Comparison of ENCODE assay signal across 10 mouse cellular contexts in the genomic region with DNA sequence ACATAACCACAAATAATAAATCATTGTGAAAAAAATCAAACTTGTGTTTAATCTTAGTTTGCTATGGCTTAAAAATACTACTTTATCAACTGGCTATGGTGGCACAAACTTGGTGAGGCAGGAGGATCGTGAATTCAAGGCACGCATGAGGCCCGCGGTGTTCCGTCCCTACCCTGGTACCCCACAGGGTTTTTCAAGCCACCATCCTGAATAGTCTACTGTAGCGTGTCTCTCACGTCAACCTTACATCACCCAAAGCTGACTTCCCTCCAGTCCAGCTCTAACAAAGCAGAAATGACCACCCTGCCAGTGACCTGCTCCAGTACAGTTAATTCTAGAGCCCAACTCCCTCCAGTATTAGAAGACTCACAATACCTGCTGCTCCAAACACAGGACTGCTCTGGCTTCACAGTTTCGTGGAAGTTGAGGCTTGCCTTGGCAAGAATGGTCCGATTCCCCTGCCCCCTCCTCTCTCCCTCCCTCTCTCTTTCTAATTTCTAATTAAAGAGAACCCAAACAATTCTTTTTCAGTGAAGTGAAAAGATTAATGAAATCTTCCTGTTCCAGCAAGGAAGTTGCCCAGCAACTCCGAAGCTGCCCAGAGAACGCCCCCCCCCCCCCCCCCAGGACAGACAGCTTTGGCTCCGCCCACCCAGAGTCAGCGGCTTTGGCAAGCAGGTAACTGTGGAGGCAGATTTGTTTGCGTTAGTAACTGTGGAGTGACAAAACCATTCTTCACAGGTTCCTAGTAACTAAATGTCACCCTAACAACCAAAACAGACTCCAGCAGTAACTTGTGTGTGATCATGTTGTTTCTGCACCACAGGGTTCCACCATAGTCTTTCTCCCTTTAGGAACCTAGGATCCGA. TPM values are rescaled to one million over a fixed set of nuclear protein-coding genes. Genes with fewer than 3 reads are reported as not detected.
DNase-seq lines count a peak whose midpoint lies in the region; ATAC-seq and TF ChIP-seq lines count a peak whose summit lies in the region.
"Had no signal": no experiment of that assay in that cellular context is flagged by ENCODE, and none has a peak within 500 bp of the region (broad histone marks: within the 10 kb centered on the region; RNA-seq: fewer than 3 reads in every experiment).

A gene (minus strand): TSS at position 606 of the 869 bp plus-strand sequence.

- ATAC-seq in kidney, postnatal 0 days (replicated peaks; ENCODE audit: low FRiP score, low read depth): no peak
- ATAC-seq in intestine, embryonic 16.5 days: no peak

- no peak for TF ChIP-seq CTCF in kidney, postnatal 0 days (IDR thresholded peaks at IDR 0.05; ENCODE audit: low read depth)

- no peak within 1 kb of the TSS for H3K9ac ChIP-seq in kidney, postnatal 0 days (ENCODE audit: low read depth, low read length)
- no peak within 1 kb of the TSS for H3K9ac ChIP-seq in intestine, embryonic 16.5 days (ENCODE audit: low read depth, low read length)

- H3K9me3 ChIP-seq in kidney, postnatal 0 days (replicated peaks; ENCODE audit: low read length): no peaks in the 10 kb centered on the region
- H3K9me3 ChIP-seq in hindbrain, embryonic 10.5 days: no peaks in the 10 kb centered on the region
- H3K9me3 ChIP-seq in intestine, embryonic 16.5 days (ENCODE audit: control insufficient read depth, low read length): no peaks in the 10 kb centered on the region

- H3K27me3 ChIP-seq in kidney, postnatal 0 days (ENCODE audit: insufficient read depth, low read length): no peaks in the 10 kb centered on the region
- no peaks in the 10 kb centered on the region for H3K27me3 ChIP-seq in hindbrain, embryonic 10.5 days (ENCODE audit: insufficient read depth, poor library complexity, severe bottlenecking)
- no peaks in the 10 kb centered on the region for H3K27me3 ChIP-seq in intestine, embryonic 16.5 days (replicated peaks; ENCODE audit: control insufficient read depth, insufficient read depth, low read length)

- H3K4me2 ChIP-seq in kidney, postnatal 0 days (ENCODE audit: low read length): peak within 1 kb of the TSS; percentile 27
- H3K4me2 ChIP-seq in intestine, embryonic 16.5 days (ENCODE audit: low read depth, low read length): no peak within 1 kb of the TSS

- no peak within 1 kb of the TSS for H3K4me3 ChIP-seq in kidney, postnatal 0 days (replicated peaks; ENCODE audit: low read depth, low read length)
- H3K4me3 ChIP-seq in hindbrain, embryonic 10.5 days: peak within 1 kb of the TSS; percentile 18; the same call in 1 of the 2 replicates
- H3K4me3 ChIP-seq in intestine, embryonic 16.5 days (ENCODE audit: low read length): no peak within 1 kb of the TSS

- no peaks in the 10 kb centered on the region for H3K36me3 ChIP-seq in kidney, postnatal 0 days (ENCODE audit: insufficient read depth, low read length)
- 0 out of 2 replicates have a peak, but pooled peaks cover 3% of the 10 kb centered on the region for H3K36me3 ChIP-seq in hindbrain, embryonic 10.5 days
- H3K36me3 ChIP-seq in intestine, embryonic 16.5 days (ENCODE audit: control insufficient read depth, insufficient read depth, low read length): no peaks in the 10 kb centered on the region

- intact Hi-C loops in left cerebral cortex, postnatal 10 days (cut with DNase I): no loop called here

- 49% methylated on average over 15 of the region's 15 CpGs for WGBS in kidney, postnatal 0 days
- WGBS in hindbrain, embryonic 10.5 days: 42% methylated on average over 15 of the region's 15 CpGs
- 55% methylated on average over 15 of the region's 15 CpGs for WGBS in intestine, embryonic 16.5 days

- DNase-seq in kidney, postnatal 0 days (ENCODE audit: low spot score): peak; percentile 44
- DNase-seq in kidney, adult 8-10 months: no peak
- peak; percentile 32 for DNase-seq in embryo, embryonic 11 days
- peak; percentile 14 for DNase-seq in hindbrain, embryonic 10.5 days (ENCODE audit: low spot score)
- DNase-seq in lung, postnatal 25 days (ENCODE audit: low spot score): peak; percentile 23
- no peak for DNase-seq in thymus, postnatal 25 days
- DNase-seq in left cerebral cortex, postnatal 10 days (ENCODE audit: extremely low spot score in 1 of 2, low spot score in 2 of 2): no peak
- DNase-seq: gastrocnemius, postnatal 36 days; thymus, postnatal 14 days had no signal

- H3K4me1 ChIP-seq in kidney, postnatal 0 days (replicated peaks; ENCODE audit: insufficient read depth, low read length): no peaks in the 10 kb centered on the region
- H3K4me1 ChIP-seq in hindbrain, embryonic 10.5 days (replicated peaks): peaks cover 27% of the 10 kb centered on the region
- no peaks in the 10 kb centered on the region for H3K4me1 ChIP-seq in intestine, embryonic 16.5 days (ENCODE audit: control insufficient read depth, insufficient read depth, low read length)

- H3K27ac ChIP-seq in kidney, postnatal 0 days: no peak within 1 kb of the TSS
- H3K27ac ChIP-seq in hindbrain, embryonic 10.5 days: peak within 1 kb of the TSS; percentile 53; the same call in 1 of the 2 replicates
- H3K27ac ChIP-seq in intestine, embryonic 16.5 days (ENCODE audit: low read length): no peak within 1 kb of the TSS

RNA-seq across cellular contexts. Expression of the gene that starts here (rescaled TPM):
- 0.68 and 1.0 TPM in 2 replicates for polyA plus RNA-seq in kidney, postnatal 0 days (2015; fragmentation: Nextera tagmentation; extraction: Ambion mirVana)
- polyA plus RNA-seq in hindbrain, embryonic 10.5 days (2016; fragmentation: Nextera tagmentation; extraction: Ambion mirVana): 0.51 and 0.56 TPM in 2 replicates
- 1.0 and 1.1 TPM in 2 replicates for polyA plus RNA-seq in intestine, embryonic 16.5 days (2015; fragmentation: Nextera tagmentation; extraction: Ambion mirVana)
- total RNA-seq in left cerebral cortex, postnatal 10 days (2021): under 1 TPM; 0.49 to 0.83 TPM

Comparison
In these comparisons a context has a peak if more than half of its experiments do, and no peak if none do; other contexts are left out.
1. DNase-seq: peak in kidney, postnatal 0 days (single experiment), embryo, embryonic 11 days (single experiment) and lung, postnatal 25 days (single experiment); none in kidney, adult 8-10 months (0 of 2), thymus, postnatal 25 days (single experiment) and left cerebral cortex, postnatal 10 days (0 of 2).
2. Peak in DNase-seq, H3K4me3 ChIP-seq and H3K27ac ChIP-seq in hindbrain, embryonic 10.5 days; RNA of the gene not detected or under 1 TPM.